9 mouse cellular contexts compared by ENCODE assay signal in genomic region chr17:81542313-81543185, GRCm38 (mm10).
DNase-seq lines count a peak whose midpoint lies in the region.
"Had no signal": no experiment of that assay in that cellular context is flagged by ENCODE, and none has a peak within 500 bp of the region (broad histone marks: within the 10 kb centered on the region; RNA-seq: fewer than 3 reads in every experiment).

No protein-coding gene starts in this region.

- H3K4me3 ChIP-seq in limb, embryonic 10.5 days: no peak overlapping the region
- H3K4me3 ChIP-seq: left cerebral cortex, adult 2 months had no signal

- H3K36me3 ChIP-seq in limb, embryonic 10.5 days: no peaks in the 10 kb centered on the region

- WGBS in limb, embryonic 10.5 days: 89% methylated on average over 12 of the region's 12 CpGs

- H3K27me3 ChIP-seq in limb, embryonic 10.5 days (ENCODE audit: low read depth, poor library complexity, severe bottlenecking): no peaks in the 10 kb centered on the region

- no peak overlapping the region; the same call in 1 of the 2 replicates for H3K27ac ChIP-seq in limb, embryonic 10.5 days
- H3K27ac ChIP-seq: left cerebral cortex, adult 2 months had no signal

- intact Hi-C loops in left cerebral cortex, postnatal 4 days (cut with DNase I): no loop called here

- no peaks in the 10 kb centered on the region for H3K9me3 ChIP-seq in limb, embryonic 10.5 days (replicated peaks)

- DNase-seq in left cerebral cortex, adult 11 months (ENCODE audit: low spot score): peak; percentile 25
- no peak for DNase-seq in left cerebral cortex, adult 9 months (ENCODE audit: low spot score in 2 of 2)
- peak; percentile 66 to 73 for DNase-seq in cerebellum, adult 18-20 months
- DNase-seq in heart, adult 8-10 months (ENCODE audit: low spot score): peak; percentile 43
- DNase-seq in left cerebral cortex, postnatal 4 days: peak; percentile 86
- no peak for DNase-seq in embryo, embryonic 11 days
- DNase-seq in limb, embryonic 10.5 days (ENCODE audit: low spot score): no peak
- no peak for DNase-seq in kidney, adult 11 months

- H3K4me1 ChIP-seq in limb, embryonic 10.5 days: peaks cover 5% of the 10 kb centered on the region; the same call in 1 of the 2 replicates

Comparison
In these comparisons a context has a peak if more than half of its experiments do, and no peak if none do; other contexts are left out.
1. DNase-seq: peak in left cerebral cortex, adult 11 months (single experiment), cerebellum, adult 18-20 months (2 of 2), heart, adult 8-10 months (single experiment) and left cerebral cortex, postnatal 4 days (single experiment); none in left cerebral cortex, adult 9 months (0 of 2), embryo, embryonic 11 days (single experiment), limb, embryonic 10.5 days (single experiment) and kidney, adult 11 months (single experiment).